Mouse (Mus musculus): ENCODE results near the gene Ctsl. TPM values are rescaled to one million over a fixed set of nuclear protein-coding genes. Genes with fewer than 3 reads are reported as not detected.

Gene Ctsl
- polyA plus RNA-seq, 1 experiment from 2014 or later, result 269 TPM

DNA sequence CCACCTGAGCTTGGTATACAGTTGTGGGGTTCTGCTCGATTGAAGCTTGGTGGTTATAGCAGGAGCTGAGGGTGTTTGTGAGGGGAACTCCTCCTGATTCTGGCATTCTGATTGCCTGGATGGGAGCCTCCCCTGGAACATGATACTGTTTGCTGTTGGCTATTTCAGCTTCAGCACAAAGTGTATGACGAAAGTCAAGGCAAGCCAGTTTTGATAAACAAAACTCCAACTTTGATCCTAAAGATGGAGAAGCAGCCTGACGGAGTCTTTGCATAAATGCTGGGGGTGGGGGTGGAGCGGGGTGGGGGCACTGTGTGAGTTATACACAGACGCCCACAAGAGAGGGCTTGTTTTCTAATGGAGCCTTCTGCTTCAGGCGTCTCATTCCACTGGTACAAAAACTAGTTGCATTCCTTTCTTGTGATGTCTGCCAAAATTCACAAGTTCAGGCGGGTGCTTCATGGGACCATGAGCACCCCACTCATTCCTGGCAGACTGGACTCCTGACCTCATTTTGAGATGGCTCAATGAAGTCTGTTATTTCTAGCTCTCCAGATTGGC, 30.2 kb upstream of the Ctsl start:
- peak; percentile 92 for DNase-seq (ENCODE audit: low spot score)
- Histone ChIP-seq H3K9me3 (ENCODE audit: low read length) (no peaks in the 10 kb centered on the region), H3K36me3 (ENCODE audit: insufficient read depth, low read length) (no peaks in the 10 kb centered on the region), H3K4me3 (ENCODE audit: low read depth, low read length) (no peak overlapping the region), H3K9ac (replicated peaks; ENCODE audit: low read depth) (no peak overlapping the region), H3K4me2 (replicated peaks; ENCODE audit: low read depth, low read length) (no peak overlapping the region; the same call in 1 of the 2 replicates), H3K27ac (ENCODE audit: low read length) (peak overlapping the region; percentile 66), H3K4me1 (ENCODE audit: insufficient read depth, low read depth, low read length) (no peaks in the 10 kb centered on the region), H3K27me3 (replicated peaks; ENCODE audit: insufficient read depth, low read length) (no peaks in the 10 kb centered on the region)
- no peak for TF ChIP-seq CTCF (IDR thresholded peaks at IDR 0.05)
- 0 out of 2 replicates have a peak, but pooled peaks have one; percentile 21 for TF ChIP-seq EP300 (IDR thresholded peaks at IDR 0.05)
- 28% methylated on average over 7 of the region's 7 CpGs for WGBS
- ATAC-seq, result peak; percentile 87

DNA sequence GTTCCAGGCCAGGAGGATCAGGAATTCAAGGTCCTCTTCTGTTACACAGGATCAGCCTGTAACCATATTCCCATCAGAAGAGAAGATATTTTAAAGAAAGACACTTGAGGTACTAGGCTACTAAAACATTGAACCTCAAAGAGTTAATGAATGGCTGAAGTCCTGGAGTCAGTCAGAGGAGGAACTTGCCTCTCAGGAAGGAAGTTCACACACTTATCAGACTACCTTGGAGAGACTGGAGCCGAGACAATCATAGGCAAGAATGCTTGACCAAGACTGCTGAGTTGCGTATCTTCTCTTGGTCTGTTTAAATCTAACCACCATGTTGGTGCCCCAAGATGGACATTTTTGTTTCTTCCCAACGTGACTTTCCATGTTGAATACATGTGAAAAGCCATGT, 29.2 kb upstream of the Ctsl start:
- ATAC-seq (no peak), DNase-seq (ENCODE audit: low spot score) (no peak)
- no peaks in the 10 kb centered on the region for H3K27me3 ChIP-seq (replicated peaks; ENCODE audit: insufficient read depth, low read length)
- H3K4me2 ChIP-seq (replicated peaks; ENCODE audit: low read depth, low read length), result no peak overlapping the region
- H3K27ac ChIP-seq (ENCODE audit: low read length), result no peak overlapping the region
- H3K4me1 ChIP-seq (ENCODE audit: insufficient read depth, low read depth, low read length), result no peaks in the 10 kb centered on the region
- H3K9ac ChIP-seq (replicated peaks; ENCODE audit: low read depth), result no peak overlapping the region
- no peaks in the 10 kb centered on the region for H3K9me3 ChIP-seq (ENCODE audit: low read length)
- no peak overlapping the region for H3K4me3 ChIP-seq (ENCODE audit: low read depth, low read length)
- H3K36me3 ChIP-seq (ENCODE audit: insufficient read depth, low read length), result no peaks in the 10 kb centered on the region
- TF ChIP-seq CTCF (IDR thresholded peaks at IDR 0.05) (no peak), EP300 (IDR thresholded peaks at IDR 0.05) (no peak)
- 59% methylated on average over 3 of the region's 3 CpGs for WGBS

DNA sequence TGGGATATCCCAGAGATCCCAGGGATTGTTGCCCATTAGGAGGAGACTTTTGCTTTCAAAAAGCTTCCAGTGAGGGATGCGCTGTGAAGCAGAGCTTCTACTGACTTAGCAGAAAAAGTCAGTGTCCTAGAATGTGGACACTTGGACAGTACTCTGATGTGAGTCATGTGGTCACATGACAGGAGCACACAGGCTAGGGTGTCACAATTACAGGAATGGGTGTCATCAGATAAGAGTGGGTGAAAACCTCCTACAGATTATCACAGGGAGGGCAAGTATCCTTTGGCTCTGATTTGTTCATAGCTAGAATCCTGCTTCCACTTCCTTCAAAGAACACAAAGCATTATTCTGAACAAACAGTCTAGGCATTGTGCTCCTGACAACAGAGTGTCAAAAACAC, 27.4 kb upstream of the Ctsl start:
- no peak for ATAC-seq
- DNase-seq (ENCODE audit: low spot score), result no peak
- Histone ChIP-seq H3K4me3 (ENCODE audit: low read depth, low read length) (no peak overlapping the region), H3K9me3 (ENCODE audit: low read length) (no peaks in the 10 kb centered on the region), H3K27ac (ENCODE audit: low read length) (no peak overlapping the region), H3K36me3 (ENCODE audit: insufficient read depth, low read length) (no peaks in the 10 kb centered on the region), H3K4me2 (replicated peaks; ENCODE audit: low read depth, low read length) (no peak overlapping the region), H3K27me3 (replicated peaks; ENCODE audit: insufficient read depth, low read length) (no peaks in the 10 kb centered on the region), H3K9ac (replicated peaks; ENCODE audit: low read depth) (no peak overlapping the region), H3K4me1 (ENCODE audit: insufficient read depth, low read depth, low read length) (no peaks in the 10 kb centered on the region)
- TF ChIP-seq CTCF (IDR thresholded peaks at IDR 0.05) (no peak), EP300 (IDR thresholded peaks at IDR 0.05) (no peak)
- WGBS, result 89% methylated on average over 1 of the region's 1 CpGs

DNA sequence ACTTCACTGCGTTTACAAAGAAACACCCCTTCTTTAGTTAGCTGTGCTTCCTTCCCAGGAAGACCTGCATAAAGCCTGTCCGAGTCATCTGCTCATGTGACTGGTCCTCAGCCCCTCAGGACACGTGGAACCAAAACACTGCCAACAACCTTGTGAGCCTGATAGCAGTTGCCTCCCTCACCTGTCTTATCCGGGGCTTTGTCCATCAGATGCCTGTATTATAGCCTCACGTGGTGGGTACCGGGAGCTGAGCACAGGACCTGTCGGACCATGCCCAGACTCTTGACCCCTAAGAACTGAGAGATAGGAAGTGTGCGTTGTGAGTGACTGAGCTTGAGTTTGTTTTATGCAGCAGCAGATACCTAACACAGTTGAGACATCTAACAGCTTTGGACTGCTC, 26.3 kb upstream of the Ctsl start:
- no peak overlapping the region for H3K9ac ChIP-seq (replicated peaks; ENCODE audit: low read depth)
- no peaks in the 10 kb centered on the region for H3K4me1 ChIP-seq (ENCODE audit: insufficient read depth, low read depth, low read length)
- H3K27ac ChIP-seq (ENCODE audit: low read length), result no peak overlapping the region
- 47% methylated on average over 8 of the region's 8 CpGs for WGBS
- no peak overlapping the region for H3K4me3 ChIP-seq (ENCODE audit: low read depth, low read length)
- no peaks in the 10 kb centered on the region for H3K36me3 ChIP-seq (ENCODE audit: insufficient read depth, low read length)
- no peak overlapping the region for H3K4me2 ChIP-seq (replicated peaks; ENCODE audit: low read depth, low read length)
- no peaks in the 10 kb centered on the region for H3K27me3 ChIP-seq (replicated peaks; ENCODE audit: insufficient read depth, low read length)
- ATAC-seq (no peak), DNase-seq (ENCODE audit: low spot score) (no peak)
- TF ChIP-seq CTCF (IDR thresholded peaks at IDR 0.05) (no peak), EP300 (IDR thresholded peaks at IDR 0.05) (no peak)
- H3K9me3 ChIP-seq (ENCODE audit: low read length), result no peaks in the 10 kb centered on the region

DNA sequence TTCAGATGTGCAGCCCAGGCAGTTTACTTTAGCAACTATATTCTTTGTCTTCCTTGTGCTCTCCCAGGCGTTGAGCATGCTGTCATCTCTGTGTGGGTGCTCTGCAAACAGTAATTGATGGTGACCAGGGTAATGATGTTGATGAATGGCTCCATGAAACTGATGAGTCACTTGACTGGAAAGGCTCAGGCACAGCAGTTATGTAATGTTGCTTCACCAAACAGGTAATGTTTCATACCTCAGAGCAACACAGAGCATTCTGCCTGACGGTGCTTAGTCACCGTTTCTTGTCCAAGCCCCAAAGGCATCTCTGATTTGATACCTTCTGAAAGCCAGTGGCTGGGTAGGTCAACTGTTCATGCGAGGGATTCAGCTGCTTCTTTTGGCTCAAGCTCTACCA, 17.7 kb upstream of the Ctsl start:
- Histone ChIP-seq H3K4me3 (ENCODE audit: low read depth, low read length) (no peak overlapping the region), H3K4me2 (replicated peaks; ENCODE audit: low read depth, low read length) (no peak overlapping the region), H3K36me3 (ENCODE audit: insufficient read depth, low read length) (no peaks in the 10 kb centered on the region), H3K9ac (replicated peaks; ENCODE audit: low read depth) (no peak overlapping the region), H3K27me3 (replicated peaks; ENCODE audit: insufficient read depth, low read length) (no peaks in the 10 kb centered on the region), H3K9me3 (ENCODE audit: low read length) (no peaks in the 10 kb centered on the region), H3K27ac (ENCODE audit: low read length) (no peak overlapping the region), H3K4me1 (ENCODE audit: insufficient read depth, low read depth, low read length) (no peaks in the 10 kb centered on the region)
- TF ChIP-seq EP300 (IDR thresholded peaks at IDR 0.05) (no peak), CTCF (IDR thresholded peaks at IDR 0.05) (no peak)
- WGBS, result 63% methylated on average over 4 of the region's 4 CpGs
- DNase-seq (ENCODE audit: low spot score) (no peak), ATAC-seq (no peak)

DNA sequence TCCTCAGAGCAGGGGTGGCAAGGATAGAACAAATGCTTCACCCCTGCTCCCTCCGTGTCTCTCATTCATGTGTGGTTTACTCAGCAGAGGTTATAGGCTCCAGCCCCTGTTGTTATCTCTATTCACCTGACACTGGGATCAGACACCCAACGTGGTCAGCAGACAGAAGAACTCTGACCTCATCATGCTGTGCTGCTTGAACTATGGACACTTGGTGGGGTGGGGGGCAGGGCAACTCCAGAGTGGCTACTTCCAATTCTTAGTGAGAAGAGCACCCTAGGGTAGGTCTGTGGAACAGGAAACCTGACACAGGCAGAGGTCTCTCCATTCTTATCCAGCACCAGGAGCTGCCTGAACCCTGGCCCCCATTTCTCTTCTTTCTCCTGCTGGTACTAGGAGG, 15.4 kb upstream of the Ctsl start:
- ATAC-seq (no peak), DNase-seq (ENCODE audit: low spot score) (no peak)
- Histone ChIP-seq H3K27me3 (replicated peaks; ENCODE audit: insufficient read depth, low read length) (no peaks in the 10 kb centered on the region), H3K4me1 (ENCODE audit: insufficient read depth, low read depth, low read length) (no peaks in the 10 kb centered on the region), H3K9ac (replicated peaks; ENCODE audit: low read depth) (no peak overlapping the region), H3K27ac (ENCODE audit: low read length) (no peak overlapping the region), H3K4me2 (replicated peaks; ENCODE audit: low read depth, low read length) (no peak overlapping the region), H3K9me3 (ENCODE audit: low read length) (no peaks in the 10 kb centered on the region), H3K4me3 (ENCODE audit: low read depth, low read length) (no peak overlapping the region), H3K36me3 (ENCODE audit: insufficient read depth, low read length) (no peaks in the 10 kb centered on the region)
- TF ChIP-seq CTCF (IDR thresholded peaks at IDR 0.05) (no peak), EP300 (IDR thresholded peaks at IDR 0.05) (no peak)
- 31% methylated on average over 2 of the region's 2 CpGs for WGBS

DNA sequence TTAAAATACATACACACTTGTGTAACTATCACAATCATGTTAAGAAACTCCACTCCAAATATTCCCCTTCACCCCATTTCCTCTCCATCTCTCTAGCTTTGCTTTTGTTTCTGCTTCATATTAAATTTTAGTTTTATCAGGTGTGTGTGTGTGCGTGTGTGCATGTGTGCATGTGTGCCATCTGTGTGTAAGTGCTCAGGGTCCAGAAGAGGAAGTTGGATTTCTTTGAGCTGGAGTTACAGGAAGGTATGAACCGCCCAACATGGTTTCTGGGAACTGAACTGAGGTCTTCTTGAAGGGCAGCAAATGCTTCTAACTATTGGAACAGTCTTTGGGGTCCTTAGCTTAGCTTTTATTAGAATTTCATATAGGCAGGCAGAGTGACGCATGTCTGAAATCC, 14.2 kb upstream of the Ctsl start:
- ATAC-seq (no peak), DNase-seq (ENCODE audit: low spot score) (no peak)
- Histone ChIP-seq H3K9me3 (ENCODE audit: low read length) (no peaks in the 10 kb centered on the region), H3K27ac (ENCODE audit: low read length) (no peak overlapping the region), H3K27me3 (replicated peaks; ENCODE audit: insufficient read depth, low read length) (no peaks in the 10 kb centered on the region), H3K4me3 (ENCODE audit: low read depth, low read length) (no peak overlapping the region), H3K9ac (replicated peaks; ENCODE audit: low read depth) (no peak overlapping the region), H3K4me1 (ENCODE audit: insufficient read depth, low read depth, low read length) (no peaks in the 10 kb centered on the region), H3K4me2 (replicated peaks; ENCODE audit: low read depth, low read length) (no peak overlapping the region), H3K36me3 (ENCODE audit: insufficient read depth, low read length) (no peaks in the 10 kb centered on the region)
- 83% methylated on average over 3 of the region's 3 CpGs for WGBS
- TF ChIP-seq EP300 (IDR thresholded peaks at IDR 0.05) (no peak), CTCF (IDR thresholded peaks at IDR 0.05) (no peak)

All from lung, postnatal 0 days (tissue).